Mouse (Mus musculus) ovary, adult 18-20 months (tissue): ENCODE measurements around the gene H2-D1.
A peak's percentile ranks its signal among the peaks of the same experiment; 100 is the strongest.
"Not testable (repeated sequence)": the region's sequence is repeated elsewhere in the genome, so short reads cannot be mapped to it uniquely, and the experiment has no call there.

Experiments
- DNase-seq: peaks from one replicate; pipeline ENCODE4 v3.0.0; 2022; ENCODE audit warnings: low spot score, mixed read lengths

H2-D1 gene

GRCm38 (mm10) chr17:35262664-35263522 is at the start of gene H2-D1:
TSS of gene H2-D1 (plus strand) at chr17:35262730.
- peak; percentile 86 for DNase-seq

GRCm38 (mm10) chr17:35213071-35213470 is 49.5 kb upstream of the H2-D1 start:
- no peak for DNase-seq

- no peak for DNase-seq
These were observed 43.9 kb upstream of the H2-D1 start for GRCm38 (mm10) chr17:35218516-35219193.

DNA sequence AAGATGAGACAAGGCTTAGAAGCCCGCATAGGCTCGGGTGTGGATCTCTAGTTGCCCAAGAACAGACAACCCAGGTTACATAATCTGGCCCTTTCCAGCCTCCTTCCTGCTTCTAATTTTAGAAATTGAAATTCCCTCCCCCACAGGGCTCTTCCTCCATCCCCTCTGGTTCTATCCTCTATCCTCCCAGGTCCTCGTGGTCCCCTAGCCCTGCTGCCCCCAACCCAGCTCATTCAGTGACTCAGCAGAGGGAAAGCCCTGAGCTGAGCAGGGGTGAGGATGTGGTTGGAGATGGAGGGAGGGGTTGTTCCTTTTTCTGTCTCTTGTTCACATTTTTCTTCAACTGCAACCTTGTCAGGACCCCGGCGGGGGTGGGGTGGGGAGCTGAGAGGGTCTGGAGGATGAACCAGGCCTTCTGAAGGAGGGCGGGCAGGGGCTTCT is 42.9 kb upstream of the H2-D1 start:
- DNase-seq, result no peak

DNA sequence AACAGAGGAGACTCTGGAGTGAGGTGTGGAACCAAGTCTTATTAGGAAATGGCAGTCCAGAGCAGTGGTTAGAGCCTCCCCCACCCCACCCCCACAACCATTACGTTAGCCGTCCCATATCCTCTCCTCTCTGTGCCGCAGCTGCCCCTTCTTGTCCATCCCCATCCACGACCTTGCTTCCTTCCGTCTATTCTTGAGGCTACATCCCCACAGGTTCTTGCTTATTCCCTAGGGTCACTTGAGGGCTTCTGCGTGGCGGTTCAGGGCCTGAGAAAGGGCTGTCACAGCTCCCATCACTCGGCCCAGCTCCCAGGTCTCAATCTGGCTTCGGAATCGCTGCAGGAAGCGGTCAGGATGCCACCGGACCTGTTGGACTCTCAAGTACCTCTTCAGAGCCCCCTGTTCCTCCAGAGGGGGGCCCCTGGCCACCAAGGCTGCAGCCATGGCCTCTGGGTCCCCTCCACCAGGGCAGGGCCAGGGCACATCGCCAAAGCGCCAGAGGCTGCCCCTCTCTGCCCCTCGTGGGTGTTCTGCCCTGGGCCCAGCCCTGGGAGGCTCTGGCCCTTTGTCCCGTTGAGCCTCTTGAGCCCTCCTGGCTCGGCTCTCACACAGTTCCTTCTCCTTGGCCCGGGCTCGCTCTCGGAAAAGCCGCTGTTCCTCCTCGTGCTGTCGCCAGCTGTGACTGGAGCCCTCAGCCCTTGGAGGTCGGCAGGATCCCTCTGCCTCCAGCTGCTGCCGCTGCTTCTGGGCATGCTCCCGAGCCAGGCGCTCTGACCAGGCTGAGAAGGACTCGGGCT is 42.2 kb upstream of the H2-D1 start, which contains the start of gene Gm16181:
Gene Gm16181 (plus strand): TSS at position 679 of the 797 bp plus-strand sequence.
- no peak for DNase-seq

DNA sequence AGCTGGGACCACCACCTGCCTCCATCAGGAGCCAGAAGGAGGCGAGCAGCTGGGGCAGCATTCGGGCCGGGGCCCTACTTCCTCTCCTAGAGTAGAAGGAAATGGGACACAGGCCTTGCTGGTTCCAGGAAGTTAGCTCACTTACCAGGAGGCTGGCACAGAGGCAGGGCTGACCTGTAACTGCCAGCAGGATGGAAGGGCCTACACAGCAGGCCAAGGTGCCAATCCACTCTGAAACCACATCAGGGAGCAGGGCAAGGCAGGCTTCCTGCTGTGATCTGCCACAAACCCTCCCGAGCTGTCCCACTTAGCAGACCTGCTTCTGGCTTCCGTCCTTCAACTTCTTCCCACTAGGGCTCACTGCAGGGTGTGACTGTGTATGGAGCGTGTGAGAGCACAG is 40.2 kb upstream of the H2-D1 start:
- DNase-seq, result no peak

- DNase-seq, result no peak
These were observed 37.9 kb upstream of the H2-D1 start for GRCm38 (mm10) chr17:35224641-35225040.

DNA sequence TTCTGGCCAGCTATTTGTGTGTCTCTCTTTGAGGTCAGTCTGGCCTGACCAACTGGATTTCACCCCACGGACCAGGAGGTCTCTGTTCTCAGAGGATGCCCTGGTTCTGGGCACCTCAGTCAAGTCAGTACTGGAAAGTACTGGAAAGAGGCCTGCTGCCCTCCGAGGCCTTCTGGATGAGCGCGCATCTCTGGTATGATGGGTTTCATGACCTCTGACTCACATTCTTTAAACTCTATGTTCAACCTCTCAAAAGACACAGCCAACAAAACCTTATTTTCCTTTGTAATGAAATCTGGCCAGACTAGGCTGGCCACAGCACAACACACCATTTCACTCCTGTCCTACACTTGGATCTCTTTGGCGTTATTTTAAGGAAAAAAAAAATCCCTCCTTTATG is 37.1 kb upstream of the H2-D1 start:
- DNase-seq, result no peak

GRCm38 (mm10) chr17:35226561-35227046 is 35.9 kb upstream of the H2-D1 start:
- DNase-seq, result no peak

DNA sequence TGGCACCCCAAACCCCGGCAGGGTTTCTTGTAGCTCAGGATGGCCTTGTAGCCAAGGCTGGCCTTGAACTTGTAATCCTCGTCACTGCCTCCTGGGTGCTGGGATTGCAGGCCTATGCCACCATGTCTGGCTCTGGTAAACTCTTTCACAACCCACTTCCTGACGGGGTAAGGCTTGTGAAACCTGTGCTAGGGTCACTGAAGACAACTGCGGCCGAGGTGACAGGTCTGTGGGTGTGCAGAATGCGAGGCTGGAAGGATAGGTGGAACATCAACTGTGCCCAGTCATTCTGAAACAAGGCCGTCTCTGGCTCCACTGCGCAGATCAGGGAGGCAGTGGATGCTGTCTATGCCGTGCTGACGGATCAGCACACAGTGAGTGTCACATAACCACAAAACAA is 31.5 kb upstream of the H2-D1 start:
- no peak for DNase-seq

DNA sequence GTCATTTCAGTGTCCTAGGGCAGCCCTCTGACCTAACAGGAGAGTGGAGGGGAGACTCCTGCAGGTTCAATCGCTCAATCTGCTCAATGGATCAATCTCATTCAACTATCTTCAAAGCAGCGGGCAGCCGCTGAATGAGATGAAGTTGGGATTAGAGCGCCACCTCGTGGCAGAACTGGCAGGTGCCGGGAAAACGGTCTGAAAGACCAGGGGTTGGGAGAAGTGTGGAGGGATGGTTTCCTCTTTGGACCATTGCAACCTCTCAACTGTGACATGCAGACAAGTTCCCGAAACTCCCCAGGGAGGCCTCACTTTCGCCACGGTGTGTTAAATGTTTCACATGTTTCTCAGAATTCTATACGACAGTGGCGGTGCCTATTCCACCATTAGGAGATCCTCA is 30.5 kb upstream of the H2-D1 start:
- no peak for DNase-seq

GRCm38 (mm10) chr17:35232659-35233058 is 29.9 kb upstream of the H2-D1 start:
- DNase-seq, result no peak

DNA sequence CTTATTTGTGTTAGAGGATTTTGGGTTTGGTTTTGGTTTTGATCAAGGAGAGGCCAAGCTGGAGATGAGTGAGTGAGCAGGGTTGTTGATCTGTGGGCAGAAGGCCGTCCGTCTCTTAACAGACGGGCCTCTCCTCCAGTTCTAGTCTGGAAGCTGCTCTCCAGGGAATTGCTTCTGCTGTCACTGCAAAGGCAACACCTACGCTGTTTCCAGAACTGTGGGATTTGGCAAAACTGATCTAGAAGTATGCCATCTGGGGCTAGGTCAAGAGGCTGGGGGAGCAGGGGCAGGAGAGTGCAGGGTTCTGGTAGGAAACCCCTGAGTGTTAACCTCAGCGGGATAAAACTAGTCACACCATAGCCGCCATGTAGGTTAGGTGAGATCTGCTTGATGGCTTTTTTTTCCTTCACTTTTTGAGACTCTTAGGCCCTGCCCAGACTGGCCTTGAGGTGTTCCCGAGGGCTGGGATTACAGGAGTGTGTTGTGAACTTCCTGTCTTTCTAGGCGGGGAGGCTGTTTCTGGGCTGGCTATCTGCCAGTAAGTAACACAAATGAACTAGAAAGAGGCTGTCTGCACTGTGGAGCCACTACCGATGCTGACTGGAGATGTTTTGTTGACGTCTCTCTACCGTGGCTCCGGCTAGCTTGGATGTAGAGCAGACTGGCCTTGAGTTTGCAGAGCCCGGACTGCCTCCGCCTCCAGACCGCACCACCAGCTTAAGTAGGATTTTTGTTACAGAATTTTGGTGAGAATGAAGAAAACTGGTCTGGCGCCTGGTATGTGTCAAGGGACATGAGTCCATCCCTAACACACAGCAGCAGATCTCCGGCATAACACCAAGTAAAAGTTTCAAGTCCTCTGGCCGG is 29.2 kb upstream of the H2-D1 start, which contains the start of gene Atp6v1g2:
Gene Atp6v1g2 (plus strand): TSS at position 547 of the 867 bp plus-strand sequence.
- DNase-seq, result peak; percentile 53

- not testable (repeated sequence) for DNase-seq
These were observed 28.4 kb upstream of the H2-D1 start for GRCm38 (mm10) chr17:35234090-35234489.

GRCm38 (mm10) chr17:35234903-35235302 is 27.6 kb upstream of the H2-D1 start:
- DNase-seq, result no peak

- DNase-seq, result peak; percentile 88
These were observed 26.7 kb upstream of the H2-D1 start, which contains the start of gene Nfkbil1 for GRCm38 (mm10) chr17:35235614-35236389. TSS of gene Nfkbil1 (minus strand) at chr17:35235792.

DNA sequence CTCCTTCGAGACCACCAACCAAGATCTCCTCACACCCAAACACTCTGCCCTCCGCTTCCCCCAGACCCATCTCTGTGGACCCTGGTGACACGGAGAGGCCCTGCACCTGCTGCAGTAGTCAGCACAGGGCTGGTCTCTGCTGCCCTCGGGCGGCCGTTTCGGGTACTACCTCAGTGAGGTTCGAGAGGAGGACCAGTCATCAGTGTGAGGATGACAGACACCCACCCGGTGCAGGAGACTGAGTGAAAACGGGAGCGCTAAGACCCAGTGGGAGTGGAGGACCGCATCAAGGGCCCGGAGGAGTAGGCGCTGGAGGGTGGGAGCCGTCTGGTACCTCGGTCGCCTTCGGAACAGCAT is 26.2 kb upstream of the H2-D1 start:
- peak; percentile 81 for DNase-seq

- no peak for DNase-seq
These were observed 25.5 kb upstream of the H2-D1 start for GRCm38 (mm10) chr17:35236996-35237395.

- DNase-seq, result no peak
These were observed 25.0 kb upstream of the H2-D1 start for GRCm38 (mm10) chr17:35237504-35237903.

DNA sequence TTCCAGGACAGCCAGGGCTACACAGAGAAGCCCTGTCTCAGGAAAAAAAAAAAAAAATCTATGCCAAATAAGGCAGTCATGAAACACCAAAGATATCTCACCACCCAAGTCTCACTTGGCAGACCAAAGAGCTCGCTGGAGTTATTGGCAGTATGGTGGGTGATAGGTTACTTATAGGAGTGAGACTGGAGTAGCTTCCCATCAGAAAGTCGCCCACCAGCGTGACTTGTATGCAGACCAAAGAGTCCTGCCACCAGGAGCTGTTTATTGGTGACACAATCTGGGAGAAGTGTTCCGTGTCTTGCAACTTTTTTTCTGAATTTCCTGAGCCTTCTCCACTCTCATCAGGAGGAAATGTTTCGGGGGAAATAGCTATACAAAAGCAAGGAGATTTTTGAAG is 22.8 kb upstream of the H2-D1 start:
- no peak for DNase-seq
